ENCODE assay signal across 8 mouse cellular contexts in genomic region chr5:131600325-131601125, GRCm38 (mm10).
DNase-seq lines count a peak whose midpoint lies in the region; ATAC-seq and TF ChIP-seq lines count a peak whose summit lies in the region.

No protein-coding gene starts in this region.

- peaks cover 51% of the 10 kb centered on the region for H3K4me1 ChIP-seq in hindbrain, embryonic 16.5 days (ENCODE audit: control insufficient read depth, insufficient read depth, low read depth, low read length)
- H3K4me1 ChIP-seq in midbrain, embryonic 11.5 days (ENCODE audit: control insufficient read depth, insufficient read depth, low read length) = peaks cover 57% of the 10 kb centered on the region

- H3K36me3 ChIP-seq in hindbrain, embryonic 16.5 days (ENCODE audit: control insufficient read depth, insufficient read depth, low read length) = no peaks in the 10 kb centered on the region
- no peaks in the 10 kb centered on the region for H3K36me3 ChIP-seq in midbrain, embryonic 11.5 days (ENCODE audit: control insufficient read depth, insufficient read depth, low read length)

- peak overlapping the region; percentile 23 for H3K4me2 ChIP-seq in hindbrain, embryonic 16.5 days (ENCODE audit: low read length)
- H3K4me2 ChIP-seq in midbrain, embryonic 11.5 days = peak overlapping the region; percentile 15; the same call in 1 of the 2 replicates

- intact Hi-C loops in left cerebral cortex, adult 2 months (cut with DNase I) = loop anchor here (5.0 kb wide), 1 partner anchor 63 kb away; no protein-coding TSS in a partner anchor

- no peaks in the 10 kb centered on the region for H3K27me3 ChIP-seq in hindbrain, embryonic 16.5 days (replicated peaks; ENCODE audit: control insufficient read depth, insufficient read depth, low read length)
- peaks cover 26% of the 10 kb centered on the region for H3K27me3 ChIP-seq in midbrain, embryonic 11.5 days (ENCODE audit: control insufficient read depth, insufficient read depth, low read length)

- peak; percentile 89 for ATAC-seq in hindbrain, embryonic 16.5 days
- peak; percentile 84 for ATAC-seq in midbrain, embryonic 11.5 days (ENCODE audit: low FRiP score)

- TF ChIP-seq CTCF in left cerebral cortex, adult 2 months (IDR thresholded peaks at IDR 0.05) = no peak

- peak; percentile 97 for DNase-seq in adrenal gland, postnatal 25 days
- peak; percentile 58 for DNase-seq in embryo, embryonic 10 days (ENCODE audit: low spot score)
- peak; percentile 80 for DNase-seq in gastrocnemius, postnatal 10 days
- DNase-seq in left cerebral cortex, adult 2 months (ENCODE audit: extremely low spot score in 1 of 2, low spot score in 2 of 2) = peak; percentile 45 to 60
- DNase-seq in midbrain, embryonic 11.5 days (ENCODE audit: low spot score, missing footprints) = peak; percentile 95
- DNase-seq in skeletal muscle tissue, adult 2 months (ENCODE audit: low read depth, low spot score) = peak; percentile 75
- DNase-seq in B cell, adult 2 months = no peak

- peak overlapping the region; percentile 70 for H3K27ac ChIP-seq in hindbrain, embryonic 16.5 days (ENCODE audit: low read depth, low read length)
- H3K27ac ChIP-seq in left cerebral cortex, adult 2 months = no peak overlapping the region
- H3K27ac ChIP-seq in midbrain, embryonic 11.5 days (ENCODE audit: low read depth, low read length) = peak overlapping the region; percentile 21; the same call in 1 of the 2 replicates

- H3K9ac ChIP-seq in hindbrain, embryonic 16.5 days (ENCODE audit: low read depth, low read length) = peak overlapping the region; percentile 17; the same call in 1 of the 2 replicates
- H3K9ac ChIP-seq in midbrain, embryonic 11.5 days (ENCODE audit: low read length) = peak overlapping the region; percentile 4; the same call in 1 of the 2 replicates

- no peak overlapping the region for H3K4me3 ChIP-seq in hindbrain, embryonic 16.5 days (ENCODE audit: low read length)
- no peak overlapping the region for H3K4me3 ChIP-seq in left cerebral cortex, adult 2 months
- H3K4me3 ChIP-seq in midbrain, embryonic 11.5 days (ENCODE audit: low read depth, low read length) = no peak overlapping the region

- no peaks in the 10 kb centered on the region for H3K9me3 ChIP-seq in hindbrain, embryonic 16.5 days (ENCODE audit: control insufficient read depth, low read length)
- no peaks in the 10 kb centered on the region for H3K9me3 ChIP-seq in midbrain, embryonic 11.5 days (ENCODE audit: control insufficient read depth, low read length)

- WGBS in hindbrain, embryonic 16.5 days = 3% methylated on average over 14 of the region's 14 CpGs
- 4% methylated on average over 14 of the region's 14 CpGs for WGBS in midbrain, embryonic 11.5 days

Comparison
In these comparisons a context has a peak if more than half of its experiments do, and no peak if none do; other contexts are left out.
1. DNase-seq: peak in adrenal gland, postnatal 25 days (single experiment), embryo, embryonic 10 days (single experiment), gastrocnemius, postnatal 10 days (single experiment), left cerebral cortex, adult 2 months (2 of 2), midbrain, embryonic 11.5 days (single experiment) and skeletal muscle tissue, adult 2 months (single experiment); none in B cell, adult 2 months (0 of 2).